Mouse (Mus musculus) limb, embryonic 13.5 days (tissue): ENCODE measurements around the gene Camkv. TPM values are rescaled to one million over a fixed set of nuclear protein-coding genes. Genes with fewer than 3 reads are reported as not detected.

ENCODE experiments used
- ATAC-seq: fragments of 200-750 bp; cut with Nextera tagmentation; 2 replicates; pipeline ENCODE4 v1.8.0; 2017; ENCODE audit warnings: low read depth, moderate number of reproducible peaks, moderate TSS enrichment; ENCODE audit not compliant: low FRiP score
- H3K27ac ChIP-seq: fragments of 300-500 bp; sonication (generic); 2 replicates; pipeline ENCODE4 v1.5.1; 2015; ENCODE audit warnings: inconsistent platforms, mild to moderate bottlenecking, moderate library complexity
- H3K27me3 ChIP-seq: fragments of 300-500 bp; sonication (generic); 2 replicates; pipeline ENCODE4 v1.6.1; 2015; ENCODE audit warnings: mild to moderate bottlenecking, inconsistent platforms
- H3K36me3 ChIP-seq: fragments of 300-500 bp; sonication (generic); 2 replicates; pipeline ENCODE4 v1.6.1; 2015; ENCODE audit warnings: inconsistent platforms, mild to moderate bottlenecking, moderate library complexity
- H3K4me1 ChIP-seq: fragments of 300-500 bp; sonication (generic); 2 replicates; pipeline ENCODE4 v1.6.1; 2015; ENCODE audit warnings: inconsistent platforms
- H3K4me2 ChIP-seq: fragments of 300-500 bp; sonication (generic); replicated peaks from 2 replicates; pipeline ENCODE4 v1.6.1; 2015; ENCODE audit warnings: inconsistent platforms, mild to moderate bottlenecking, moderate library complexity
- H3K4me3 ChIP-seq: fragments of 300-500 bp; sonication (generic); 2 replicates; pipeline ENCODE4 v1.5.1; 2015; ENCODE audit warnings: moderate library complexity, mild to moderate bottlenecking, inconsistent platforms
- H3K9ac ChIP-seq: fragments of 300-500 bp; sonication (generic); 2 replicates; pipeline ENCODE4 v1.6.1; 2015; ENCODE audit warnings: mild to moderate bottlenecking, inconsistent platforms
- H3K9me3 ChIP-seq: fragments of 300-500 bp; sonication (generic); 2 replicates; pipeline ENCODE4 v1.6.1; 2016; ENCODE audit warnings: inconsistent platforms
- WGBS: fragments of 180-500 bp; shearing (Covaris S2); methylation state at CpG from one replicate; pipeline ENCODE4 v1.1.7; 2015; 5-methylcytosine and 5-hydroxymethylcytosine counted together
- polyA plus RNA-seq: library from polyadenylated mRNA; unstranded; fragments of >200 nt; fragmentation: Nextera tagmentation; extraction: Ambion mirVana; gene quantifications from 2 replicates; pipeline ENCODE4 v1.2.1, GENCODE M21; 2015

Camkv gene
- polyA plus RNA-seq, 1 experiment from 2014 or later, result 10.0 TPM

DNA sequence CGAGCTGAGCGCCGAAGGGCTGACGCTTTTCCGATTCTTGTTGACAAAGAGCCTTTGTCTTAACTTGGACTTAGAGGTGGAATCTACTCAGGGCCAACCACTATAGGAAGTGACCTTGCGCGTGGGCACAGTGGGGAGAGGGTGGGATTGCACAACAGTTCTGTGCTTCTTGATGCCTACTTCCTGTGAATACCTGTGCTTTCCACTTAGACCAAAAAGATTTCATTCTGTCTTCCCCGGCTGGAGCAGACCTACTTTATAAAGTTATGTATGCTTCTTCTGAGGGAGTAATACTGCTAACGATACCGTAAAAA is 14.4 kb downstream of the Camkv start, which contains the start of gene Traip:
Traip (plus strand) TSS at position 215 of the 314 bp plus-strand sequence.
- Histone ChIP-seq H3K9me3 (no peaks in the 10 kb centered on the region), H3K9ac (peak within 1 kb of the TSS; percentile 71), H3K4me3 (peak within 1 kb of the TSS; percentile 73), H3K4me1 (peaks cover 15% of the 10 kb centered on the region), H3K4me2 (peak within 1 kb of the TSS; percentile 84), H3K36me3 (peaks cover 8% of the 10 kb centered on the region; the same call in 1 of the 2 replicates), H3K27ac (peak within 1 kb of the TSS; percentile 39; the same call in 1 of the 2 replicates), H3K27me3 (no peaks in the 10 kb centered on the region)
- 88% methylated on average over 10 of the region's 10 CpGs for WGBS
- ATAC-seq, result no peak

DNA sequence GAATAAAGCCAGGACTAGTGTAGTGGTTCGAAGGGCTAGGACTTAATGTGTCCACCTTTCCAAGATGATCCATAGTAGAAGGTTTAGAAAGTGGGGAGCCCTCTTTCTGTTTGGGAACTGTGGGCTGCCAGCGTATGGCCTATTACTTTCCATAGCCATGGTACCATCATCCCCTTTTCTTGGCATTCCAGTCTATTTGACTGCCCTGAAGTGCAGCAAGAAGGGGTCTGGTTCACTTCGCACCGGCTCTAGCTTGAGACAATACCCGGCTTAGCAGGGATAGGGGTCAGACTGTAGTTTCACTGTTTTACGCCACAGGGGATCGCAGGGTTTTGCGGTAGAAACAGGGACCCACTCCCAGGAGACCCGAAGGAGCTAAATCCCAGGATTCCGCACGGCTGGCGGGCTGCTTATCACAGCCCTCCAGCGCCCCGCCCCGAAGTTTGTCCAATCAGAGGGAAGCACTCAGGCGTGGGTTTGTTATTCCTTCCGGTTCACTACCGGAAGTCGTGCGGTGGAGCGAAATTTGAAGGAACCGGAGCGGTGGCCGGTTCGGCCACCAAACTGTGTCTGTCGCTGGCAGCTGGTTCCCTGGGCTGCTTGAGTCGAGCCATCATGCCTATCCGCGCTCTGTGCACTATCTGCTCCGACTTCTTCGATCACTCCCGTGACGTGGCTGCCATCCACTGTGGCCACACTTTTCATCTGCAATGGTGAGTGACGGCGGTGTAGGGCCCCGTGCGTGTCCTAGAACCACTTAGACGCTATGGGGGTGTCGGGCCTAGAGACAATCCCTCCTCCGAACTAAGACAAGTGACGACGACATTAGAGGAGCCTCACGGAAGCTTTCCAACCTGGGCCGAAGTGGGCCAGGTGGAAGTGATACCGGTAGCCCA is 15.2 kb downstream of the Camkv start:
- peaks cover 8% of the 10 kb centered on the region; the same call in 1 of the 2 replicates for H3K36me3 ChIP-seq
- no peaks in the 10 kb centered on the region for H3K27me3 ChIP-seq
- peak overlapping the region; percentile 71 for H3K9ac ChIP-seq
- no peaks in the 10 kb centered on the region for H3K9me3 ChIP-seq
- H3K27ac ChIP-seq, result peak overlapping the region; percentile 39; the same call in 1 of the 2 replicates
- 17% methylated on average over 45 of the region's 45 CpGs for WGBS
- peaks cover 15% of the 10 kb centered on the region for H3K4me1 ChIP-seq
- H3K4me2 ChIP-seq, result peak overlapping the region; percentile 84
- H3K4me3 ChIP-seq, result peak overlapping the region; percentile 73
- ATAC-seq, result peak; percentile 90

- H3K4me2 ChIP-seq, result no peak overlapping the region
- no peak for ATAC-seq
- H3K27ac ChIP-seq, result no peak overlapping the region
- no peaks in the 10 kb centered on the region for H3K9me3 ChIP-seq
- peaks cover 10% of the 10 kb centered on the region for H3K4me1 ChIP-seq
- H3K4me3 ChIP-seq, result no peak overlapping the region
- 76% methylated on average over 6 of the region's 6 CpGs for WGBS
- H3K36me3 ChIP-seq, result peaks cover 41% of the 10 kb centered on the region
- H3K27me3 ChIP-seq, result no peaks in the 10 kb centered on the region
- H3K9ac ChIP-seq, result no peak overlapping the region
Observed at GRCm38 (mm10) chr9:107955613-107956289, 20.3 kb downstream of the Camkv start.

DNA sequence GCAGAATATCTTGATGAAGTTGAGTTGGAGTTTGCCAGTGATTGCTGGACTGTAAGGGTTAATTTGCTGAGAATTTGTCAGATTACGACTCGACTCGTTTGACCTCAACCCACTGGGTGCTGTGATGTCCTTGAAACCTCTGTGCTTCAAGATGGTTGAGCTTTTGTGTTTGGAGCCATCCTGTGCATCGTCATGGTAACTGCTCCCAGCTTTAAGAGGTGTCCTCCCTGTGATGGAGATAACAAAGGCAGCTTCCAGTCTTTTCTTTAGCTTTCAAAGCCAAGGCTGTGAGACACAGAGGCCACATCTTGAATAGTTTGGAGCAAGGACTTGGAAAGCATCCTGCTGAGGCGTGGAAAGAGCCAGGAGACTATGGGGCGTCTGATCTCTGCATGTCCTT is 21.7 kb downstream of the Camkv start:
- WGBS, result 57% methylated on average over 6 of the region's 6 CpGs
- Histone ChIP-seq H3K9me3 (no peaks in the 10 kb centered on the region), H3K27ac (no peak overlapping the region), H3K4me2 (no peak overlapping the region), H3K4me1 (0 out of 2 replicates have a peak, but pooled peaks cover under 1% of the 10 kb centered on the region), H3K36me3 (peaks cover 54% of the 10 kb centered on the region), H3K9ac (no peak overlapping the region), H3K27me3 (no peaks in the 10 kb centered on the region), H3K4me3 (no peak overlapping the region)
- ATAC-seq, result no peak

- no peak for ATAC-seq
- Histone ChIP-seq H3K4me1 (no peaks in the 10 kb centered on the region), H3K4me3 (no peak overlapping the region), H3K9ac (0 out of 2 replicates have a peak overlapping the region, but pooled peaks have one; percentile 6), H3K27ac (no peak overlapping the region), H3K36me3 (peaks cover 67% of the 10 kb centered on the region), H3K9me3 (no peaks in the 10 kb centered on the region), H3K4me2 (no peak overlapping the region), H3K27me3 (no peaks in the 10 kb centered on the region)
- WGBS, result 18% methylated on average over 6 of the region's 6 CpGs
Observed at GRCm38 (mm10) chr9:107959896-107960295, 24.4 kb downstream of the Camkv start.

DNA sequence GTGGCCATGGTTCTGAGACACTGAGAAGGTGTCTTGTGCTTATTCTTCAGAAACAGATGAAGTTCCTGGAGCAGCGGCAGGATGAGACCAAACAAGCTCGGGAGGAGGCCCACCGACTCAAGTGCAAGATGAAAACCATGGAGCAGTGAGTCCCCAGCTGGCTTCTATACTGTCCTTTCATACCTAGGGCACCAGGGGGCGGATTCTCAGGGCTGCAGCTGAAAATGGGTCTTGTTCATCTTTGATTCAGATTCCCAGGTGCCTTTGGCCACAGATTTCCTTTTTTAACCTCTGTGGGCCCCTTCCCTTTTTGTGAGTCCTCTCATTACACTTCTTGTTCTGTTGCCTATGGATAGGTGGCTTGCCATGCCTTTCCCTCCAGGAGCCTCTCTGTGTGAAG is 25.5 kb downstream of the Camkv start:
- H3K27me3 ChIP-seq, result no peaks in the 10 kb centered on the region
- H3K9me3 ChIP-seq, result no peaks in the 10 kb centered on the region
- ATAC-seq, result no peak
- peaks cover 71% of the 10 kb centered on the region for H3K36me3 ChIP-seq
- H3K27ac ChIP-seq, result no peak overlapping the region
- no peak overlapping the region for H3K9ac ChIP-seq
- 81% methylated on average over 4 of the region's 4 CpGs for WGBS
- H3K4me1 ChIP-seq, result no peaks in the 10 kb centered on the region
- H3K4me2 ChIP-seq, result no peak overlapping the region
- no peak overlapping the region for H3K4me3 ChIP-seq

DNA sequence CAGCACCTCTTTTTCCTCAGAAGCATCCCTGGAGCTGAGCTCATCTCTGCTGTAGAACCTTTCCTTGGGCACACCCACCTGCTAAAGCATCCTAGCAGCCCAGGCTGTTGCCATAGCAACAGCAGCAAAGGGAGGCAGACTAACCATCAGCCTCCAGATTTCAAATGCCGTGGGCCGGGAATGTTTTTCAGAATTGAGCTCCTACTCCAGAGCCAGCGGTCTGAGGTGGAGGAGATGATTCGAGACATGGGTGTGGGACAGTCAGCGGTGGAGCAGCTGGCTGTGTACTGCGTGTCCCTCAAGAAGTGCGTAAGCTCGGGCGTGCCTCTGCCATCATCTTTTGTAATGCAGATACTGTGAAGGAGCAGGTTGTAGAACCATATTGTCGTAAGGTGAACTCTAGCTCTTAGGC is 25.9 kb downstream of the Camkv start:
- no peaks in the 10 kb centered on the region for H3K4me1 ChIP-seq
- peaks cover 71% of the 10 kb centered on the region for H3K36me3 ChIP-seq
- no peak overlapping the region for H3K9ac ChIP-seq
- 89% methylated on average over 10 of the region's 10 CpGs for WGBS
- ATAC-seq, result no peak
- H3K27me3 ChIP-seq, result no peaks in the 10 kb centered on the region
- H3K4me2 ChIP-seq, result no peak overlapping the region
- H3K4me3 ChIP-seq, result no peak overlapping the region
- H3K9me3 ChIP-seq, result no peaks in the 10 kb centered on the region
- H3K27ac ChIP-seq, result no peak overlapping the region

GRCm38 (mm10) chr9:107961881-107962280 is 26.4 kb downstream of the Camkv start:
- 64% methylated on average over 5 of the region's 5 CpGs for WGBS
- no peaks in the 10 kb centered on the region for H3K9me3 ChIP-seq
- no peak overlapping the region for H3K27ac ChIP-seq
- H3K4me2 ChIP-seq, result no peak overlapping the region
- H3K4me1 ChIP-seq, result no peaks in the 10 kb centered on the region
- no peaks in the 10 kb centered on the region for H3K27me3 ChIP-seq
- no peak overlapping the region for H3K4me3 ChIP-seq
- no peak for ATAC-seq
- peaks cover 71% of the 10 kb centered on the region for H3K36me3 ChIP-seq
- H3K9ac ChIP-seq, result no peak overlapping the region

DNA sequence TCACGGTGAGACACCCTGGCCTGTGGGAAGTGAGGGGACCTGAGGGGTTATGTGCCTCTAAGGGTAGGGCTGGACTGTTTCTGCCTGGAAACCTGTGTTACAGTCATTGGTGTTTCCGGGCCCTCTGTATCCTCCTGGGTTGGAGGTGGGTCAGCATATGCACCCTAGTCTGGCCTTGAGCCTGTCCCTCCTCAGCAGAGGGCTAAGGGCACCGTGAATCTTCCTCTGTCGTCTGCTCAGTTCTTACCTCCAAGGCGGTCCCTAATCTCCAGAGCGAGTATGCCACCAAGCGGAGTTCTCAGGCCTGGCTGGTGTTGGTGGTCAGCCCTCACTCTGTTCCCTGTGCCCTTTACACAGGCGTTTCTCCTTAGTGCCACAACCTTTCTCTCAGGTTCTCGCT is 27.4 kb downstream of the Camkv start:
- no peaks in the 10 kb centered on the region for H3K4me1 ChIP-seq
- peaks cover 67% of the 10 kb centered on the region for H3K36me3 ChIP-seq
- no peaks in the 10 kb centered on the region for H3K9me3 ChIP-seq
- no peak overlapping the region for H3K4me3 ChIP-seq
- no peak for ATAC-seq
- no peak overlapping the region for H3K27ac ChIP-seq
- H3K27me3 ChIP-seq, result no peaks in the 10 kb centered on the region
- no peak overlapping the region for H3K9ac ChIP-seq
- 89% methylated on average over 9 of the region's 9 CpGs for WGBS
- no peak overlapping the region for H3K4me2 ChIP-seq

DNA sequence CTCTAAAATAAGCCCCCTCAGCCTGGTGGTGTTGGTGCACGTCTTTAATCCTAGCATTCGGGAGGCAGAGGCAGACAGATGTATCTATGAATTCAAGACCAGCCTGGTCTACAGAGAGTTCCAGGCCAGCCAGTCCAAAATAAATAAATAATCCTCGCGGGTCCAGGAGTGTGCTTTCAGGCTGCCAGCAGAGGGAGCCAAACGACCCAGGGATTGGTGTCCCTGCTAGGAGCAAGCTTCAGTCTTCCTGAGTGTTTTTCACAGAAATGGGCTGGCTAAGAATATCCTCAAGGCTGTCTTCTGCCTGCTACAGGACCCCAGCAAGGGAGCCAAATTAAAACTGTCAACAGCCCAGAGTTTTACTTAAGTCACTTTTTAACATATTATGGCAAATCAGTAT is 28.2 kb downstream of the Camkv start:
- ATAC-seq, result peak; percentile 80
- WGBS, result 17% methylated on average over 5 of the region's 5 CpGs

GRCm38 (mm10) chr9:107964681-107965080 is 29.2 kb downstream of the Camkv start:
- no peaks in the 10 kb centered on the region for H3K4me1 ChIP-seq
- WGBS, result 93% methylated on average over 9 of the region's 9 CpGs
- H3K9ac ChIP-seq, result no peak overlapping the region
- no peak overlapping the region for H3K4me2 ChIP-seq
- H3K27me3 ChIP-seq, result no peaks in the 10 kb centered on the region
- H3K9me3 ChIP-seq, result no peaks in the 10 kb centered on the region
- H3K27ac ChIP-seq, result no peak overlapping the region
- peaks cover 66% of the 10 kb centered on the region for H3K36me3 ChIP-seq
- ATAC-seq, result no peak
- no peak overlapping the region for H3K4me3 ChIP-seq

More for the DNA sequence above, 28.2 kb downstream of the Camkv start:
- H3K9me3 ChIP-seq, result no peaks in the 10 kb centered on the region
- no peak overlapping the region for H3K27ac ChIP-seq
- no peaks in the 10 kb centered on the region for H3K27me3 ChIP-seq
- H3K4me1 ChIP-seq, result no peaks in the 10 kb centered on the region
- no peak overlapping the region for H3K9ac ChIP-seq
- no peak overlapping the region for H3K4me3 ChIP-seq
- peaks cover 64% of the 10 kb centered on the region for H3K36me3 ChIP-seq
- H3K4me2 ChIP-seq, result no peak overlapping the region

DNA sequence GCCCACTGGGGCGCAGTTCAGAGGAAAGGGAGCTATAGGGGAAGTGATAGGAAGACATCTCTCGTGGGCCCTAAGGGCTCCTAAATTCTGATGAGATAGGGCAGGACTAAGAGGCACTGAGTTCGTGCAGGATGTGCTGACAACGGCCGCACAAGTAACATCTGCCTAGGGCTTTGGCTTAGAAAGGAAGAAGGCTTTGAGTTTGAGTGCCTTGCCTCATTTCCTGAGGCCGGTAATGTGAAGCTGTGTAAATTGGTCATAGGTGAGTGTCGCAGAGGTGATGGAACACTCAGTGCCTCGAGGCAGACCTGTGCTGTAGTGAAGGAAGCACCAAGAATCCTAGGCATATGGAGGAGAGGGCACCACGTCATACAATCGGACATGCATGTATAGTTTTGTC is 31.2 kb downstream of the Camkv start:
- WGBS, result 86% methylated on average over 10 of the region's 10 CpGs

More for the DNA sequence above, 31.2 kb downstream of the Camkv start:
- H3K4me1 ChIP-seq, result no peaks in the 10 kb centered on the region
- peaks cover 65% of the 10 kb centered on the region for H3K36me3 ChIP-seq
- no peak overlapping the region for H3K4me3 ChIP-seq
- H3K9me3 ChIP-seq, result no peaks in the 10 kb centered on the region
- no peak overlapping the region for H3K9ac ChIP-seq
- ATAC-seq, result no peak
- H3K27me3 ChIP-seq, result no peaks in the 10 kb centered on the region
- no peak overlapping the region for H3K27ac ChIP-seq
- H3K4me2 ChIP-seq, result no peak overlapping the region
